Mouse (Mus musculus) liver, adult 2 months (tissue): ENCODE data around the gene Rab7b.

Source experiments
- CTCF ChIP-seq: fragments of 200-500 bp; IDR thresholded peaks from 2 replicates; pipeline ENCODE4 v1.5.1; 2011; ENCODE audit warnings: low read depth, low read length, control low read depth
- POLR2A ChIP-seq: fragments of 200-500 bp; IDR thresholded peaks from 2 replicates; pipeline ENCODE4 v1.6.1; 2011; ENCODE audit warnings: low read length, control low read depth; ENCODE audit not compliant: insufficient read depth; ENCODE audit errors: extremely low read depth

- TF ChIP-seq POLR2A (no peak), CTCF (no peak)
These were observed 76.3 kb downstream of the Rab7b start for GRCm38 (mm10) chr1:131764581-131765338.
